Mouse (Mus musculus) myocyte (in vitro differentiated cells): ENCODE results near the gene Six3. TPM values are rescaled to one million over a fixed set of nuclear protein-coding genes. Genes with fewer than 3 reads are reported as not detected.

Source experiments
- H3K27me3 ChIP-seq: one replicate; pipeline ENCODE4 v1.6.1; 2011; ENCODE audit not compliant: control insufficient read depth, insufficient read depth, insufficient read length
- H3K36me3 ChIP-seq: one replicate; pipeline ENCODE4 v1.6.1; 2011; ENCODE audit not compliant: control insufficient read depth, insufficient read depth
- H3K4me2 ChIP-seq: one replicate; pipeline ENCODE4 v1.6.1; 2011; ENCODE audit warnings: low read depth, control low read depth
- H3K4me3 ChIP-seq: one replicate; pipeline ENCODE4 v1.5.1; 2011; ENCODE audit warnings: mild to moderate bottlenecking, control low read depth, moderate library complexity
- H3K79me2 ChIP-seq: one replicate; pipeline ENCODE4 v1.6.1; 2011; ENCODE audit not compliant: control insufficient read depth, insufficient read depth
- H3ac ChIP-seq: one replicate; pipeline ENCODE4 v1.6.1; 2011; ENCODE audit not compliant: control insufficient read depth, insufficient read length
- CEBPB ChIP-seq: IDR thresholded peaks from 2 replicates; pipeline ENCODE4 v1.6.1; 2011; ENCODE audit warnings: mild to moderate bottlenecking, moderate library complexity; ENCODE audit not compliant: poor library complexity, insufficient read depth, severe bottlenecking
- E2F4 ChIP-seq: IDR thresholded peaks from one replicate; pipeline ENCODE4 v1.6.1; 2011; ENCODE audit warnings: mild to moderate bottlenecking, control low read depth, moderate library complexity; ENCODE audit not compliant: insufficient read depth
- MAX ChIP-seq: IDR thresholded peaks from one replicate; pipeline ENCODE4 v1.6.1; 2011; ENCODE audit warnings: low read depth, mild to moderate bottlenecking, control low read depth
- MYOD1 ChIP-seq, 3 experiments: IDR thresholded peaks; one replicate each; pipeline ENCODE4 v1.6.1; 2011; ENCODE audit warnings: control low read depth in 2 of 3, low read depth in 2 of 3, mild to moderate bottlenecking in 2 of 3, moderate library complexity in 1 of 3; ENCODE audit not compliant: insufficient read length in 2 of 3, control insufficient read depth in 1 of 3
- MYOG ChIP-seq, 3 experiments: IDR thresholded peaks; one replicate each; pipeline ENCODE4 v1.6.1; 2011; ENCODE audit warnings: control low read depth in 2 of 3, low read depth in 2 of 3, mild to moderate bottlenecking in 2 of 3; ENCODE audit not compliant: insufficient read length in 2 of 3, control insufficient read depth in 1 of 3, insufficient read depth in 1 of 3
- POLR2A ChIP-seq: IDR thresholded peaks from one replicate; pipeline ENCODE4 v1.6.1; 2011; ENCODE audit warnings: low read depth, mild to moderate bottlenecking, control low read depth, moderate library complexity; ENCODE audit not compliant: insufficient read length
- POLR2AphosphoS2 ChIP-seq: IDR thresholded peaks from one replicate; pipeline ENCODE4 v1.6.1; 2011; ENCODE audit warnings: low read depth, control low read depth; ENCODE audit not compliant: insufficient read length
- REST ChIP-seq: IDR thresholded peaks from one replicate; pipeline ENCODE4 v1.6.1; 2011; ENCODE audit warnings: mild to moderate bottlenecking, control low read depth, moderate library complexity; ENCODE audit not compliant: insufficient read depth, insufficient read length
- SRF ChIP-seq: IDR thresholded peaks from one replicate; pipeline ENCODE4 v1.6.1; 2011; ENCODE audit warnings: low read depth; ENCODE audit not compliant: control insufficient read depth, insufficient read length
- TCF12 ChIP-seq: IDR thresholded peaks from one replicate; pipeline ENCODE4 v1.6.1; 2011; ENCODE audit warnings: mild to moderate bottlenecking, control low read depth; ENCODE audit not compliant: poor library complexity, insufficient read depth, severe bottlenecking
- TCF3 ChIP-seq: IDR thresholded peaks from one replicate; pipeline ENCODE4 v1.6.1; 2011; ENCODE audit warnings: low read depth, control low read depth; ENCODE audit not compliant: insufficient read length
- USF1 ChIP-seq: IDR thresholded peaks from one replicate; pipeline ENCODE4 v1.6.1; 2011; ENCODE audit warnings: low read depth, mild to moderate bottlenecking, control low read depth, moderate library complexity
- polyA plus RNA-seq: library from polyadenylated mRNA; unstranded; fragments of >200 nt; fragmentation: generic; extraction: Trizol; gene quantifications from one replicate; pipeline ENCODE4 v1.2.1, GENCODE M21; 2012; ENCODE audit warnings: missing spikeins

The Six3 gene
- polyA plus RNA-seq, 1 experiment: not detected

- TF ChIP-seq MAX: no peak
- TF ChIP-seq MYOG (IDR thresholded peaks at IDR 0.05; ENCODE audit: control insufficient read depth in 1 of 3, insufficient read depth in 1 of 3, insufficient read length in 2 of 3, low read depth in 2 of 3): no peak
- no peak for TF ChIP-seq USF1
- TF ChIP-seq TCF3: no peak
- TF ChIP-seq POLR2A: no peak
- Histone ChIP-seq H3K79me2 (no peaks in the 10 kb centered on the region), H3ac (no peak overlapping the region), H3K27me3 (peaks cover 81% of the 10 kb centered on the region), H3K36me3 (no peaks in the 10 kb centered on the region), H3K4me3 (no peak overlapping the region), H3K4me2 (no peak overlapping the region)
These were observed 5.1 kb downstream of the Six3 start for GRCm38 (mm10) chr17:85618359-85619112.

- no peak overlapping the region for H3ac ChIP-seq
- H3K4me2 ChIP-seq: no peak overlapping the region
- H3K4me3 ChIP-seq: no peak overlapping the region
- H3K27me3 ChIP-seq: peaks cover 87% of the 10 kb centered on the region
- H3K79me2 ChIP-seq: no peaks in the 10 kb centered on the region
- TF ChIP-seq POLR2AphosphoS2: no peak
- TF ChIP-seq E2F4: no peak
- TF ChIP-seq TCF3: no peak
- TF ChIP-seq TCF12: no peak
- TF ChIP-seq REST: no peak
- TF ChIP-seq SRF: no peak
- TF ChIP-seq MAX: no peak
- TF ChIP-seq MYOG (IDR thresholded peaks at IDR 0.05; ENCODE audit: control insufficient read depth in 1 of 3, insufficient read depth in 1 of 3, insufficient read length in 2 of 3, low read depth in 2 of 3): no peak
- TF ChIP-seq MYOD1 (IDR thresholded peaks at IDR 0.05; ENCODE audit: control insufficient read depth in 1 of 3, insufficient read length in 2 of 3, low read depth in 2 of 3): no peak
- no peak for TF ChIP-seq POLR2A
- TF ChIP-seq CEBPB: no peak
- TF ChIP-seq USF1: no peak
- no peaks in the 10 kb centered on the region for H3K36me3 ChIP-seq
These were observed 6.0 kb downstream of the Six3 start for GRCm38 (mm10) chr17:85619113-85620085.

GRCm38 (mm10) chr17:85620086-85620481 lies 6.7 kb downstream of the Six3 start:
- no peaks in the 10 kb centered on the region for H3K36me3 ChIP-seq
- no peak overlapping the region for H3K4me3 ChIP-seq
- no peak overlapping the region for H3ac ChIP-seq
- TF ChIP-seq MYOG (IDR thresholded peaks at IDR 0.05; ENCODE audit: control insufficient read depth in 1 of 3, insufficient read depth in 1 of 3, insufficient read length in 2 of 3, low read depth in 2 of 3): no peak
- TF ChIP-seq POLR2AphosphoS2: no peak
- no peak for TF ChIP-seq POLR2A
- TF ChIP-seq TCF3: no peak
- no peak for TF ChIP-seq SRF
- no peak for TF ChIP-seq CEBPB
- no peak for TF ChIP-seq USF1
- TF ChIP-seq MAX: no peak
- no peak for TF ChIP-seq TCF12
- no peak for TF ChIP-seq REST
- TF ChIP-seq E2F4: no peak
- no peak for TF ChIP-seq MYOD1 (IDR thresholded peaks at IDR 0.05; ENCODE audit: control insufficient read depth in 1 of 3, insufficient read length in 2 of 3, low read depth in 2 of 3)
- H3K27me3 ChIP-seq: peaks cover 83% of the 10 kb centered on the region
- H3K4me2 ChIP-seq: no peak overlapping the region
- no peaks in the 10 kb centered on the region for H3K79me2 ChIP-seq

GRCm38 (mm10) chr17:85620680-85621504 lies 7.5 kb downstream of the Six3 start:
- Histone ChIP-seq H3K4me2 (no peak overlapping the region), H3K4me3 (no peak overlapping the region), H3ac (no peak overlapping the region), H3K79me2 (no peaks in the 10 kb centered on the region), H3K36me3 (no peaks in the 10 kb centered on the region), H3K27me3 (peaks cover 85% of the 10 kb centered on the region)
- TF ChIP-seq MYOD1 (IDR thresholded peaks at IDR 0.05; ENCODE audit: control insufficient read depth in 1 of 3, insufficient read length in 2 of 3, low read depth in 2 of 3) (no peak), TCF3 (no peak), MYOG (IDR thresholded peaks at IDR 0.05; ENCODE audit: control insufficient read depth in 1 of 3, insufficient read depth in 1 of 3, insufficient read length in 2 of 3, low read depth in 2 of 3) (no peak), POLR2AphosphoS2 (no peak), REST (no peak), POLR2A (no peak), USF1 (no peak), E2F4 (no peak), MAX (no peak), TCF12 (no peak), CEBPB (no peak), SRF (no peak)
